Mouse (Mus musculus) cortical plate, adult 2 months (tissue): ENCODE measurements at regions not wholly inside any gene's neighbourhood (a gene's known extent, or its start where the extent isn't known, plus 50 kb on each side); places are given as distances from the start of the nearest gene placed in this dataset.

Source experiments
- H3K27ac ChIP-seq: fragments of 200-500 bp; 2 replicates; pipeline ENCODE4 v1.5.1; 2012; ENCODE audit warnings: low read length, control low read depth, inconsistent platforms; ENCODE audit not compliant: insufficient read depth
- H3K4me1 ChIP-seq: fragments of 200-500 bp; 2 replicates; pipeline ENCODE4 v1.6.1; 2011; ENCODE audit warnings: low read length; ENCODE audit not compliant: control insufficient read depth, insufficient read depth
- H3K4me3 ChIP-seq: fragments of 200-500 bp; 2 replicates; pipeline ENCODE4 v1.5.1; 2011; ENCODE audit warnings: mild to moderate bottlenecking, low read length, control low read depth; ENCODE audit not compliant: insufficient read depth
- CTCF ChIP-seq: fragments of 200-500 bp; IDR thresholded peaks from 2 replicates; pipeline ENCODE4 v1.5.1; 2011; ENCODE audit warnings: mild to moderate bottlenecking, control low read depth, low read length; ENCODE audit not compliant: insufficient read depth; ENCODE audit errors: extremely low read depth
- POLR2A ChIP-seq: fragments of 200-500 bp; IDR thresholded peaks from 2 replicates; pipeline ENCODE4 v1.6.1; 2011; ENCODE audit warnings: mild to moderate bottlenecking, low read length, control low read depth; ENCODE audit not compliant: insufficient read depth; ENCODE audit errors: extremely low read depth

DNA sequence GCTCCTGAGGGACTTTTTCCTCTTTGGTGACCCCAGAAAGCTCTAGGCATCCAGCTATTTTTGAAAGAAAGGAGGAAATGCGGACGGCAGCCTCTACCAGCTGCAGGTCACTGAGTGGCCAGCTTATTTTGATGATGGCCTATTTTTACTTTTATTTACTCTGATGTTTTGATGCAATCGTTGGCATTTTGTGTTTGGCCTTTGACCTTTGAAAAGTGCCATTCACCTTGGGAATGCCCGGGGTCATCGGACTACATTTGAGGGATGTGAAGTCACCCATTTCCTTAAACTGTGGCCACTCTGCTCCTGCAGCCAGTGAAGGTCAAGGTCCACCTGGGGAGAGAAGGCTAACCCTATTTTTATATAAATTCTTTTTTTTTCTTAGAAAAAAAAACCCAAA is 186.8 kb upstream of the Zfp618 start:
- Histone ChIP-seq H3K4me1 (no peaks in the 10 kb centered on the region), H3K27ac (no peak overlapping the region), H3K4me3 (no peak overlapping the region)
- no peak for TF ChIP-seq CTCF
- TF ChIP-seq POLR2A = no peak

DNA sequence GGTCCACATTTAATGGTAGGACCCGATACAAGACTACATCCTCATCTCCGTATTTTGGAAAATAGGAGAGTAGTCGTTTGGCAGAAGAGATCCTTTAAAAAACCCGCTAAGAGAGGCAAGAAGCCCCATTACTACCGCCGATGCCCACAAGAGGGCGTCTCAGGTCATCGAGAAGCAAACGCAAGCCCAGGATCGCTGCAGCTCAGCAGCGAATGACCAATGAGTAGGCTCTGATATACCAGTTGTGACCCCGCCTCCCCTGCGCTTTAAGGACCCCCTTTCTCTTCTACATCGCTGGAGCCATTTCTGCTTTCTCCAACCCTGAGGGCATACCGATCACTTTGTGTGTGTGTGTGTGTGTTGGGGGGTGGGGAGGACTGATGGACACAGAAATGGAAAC is 185.0 kb upstream of the Zfp618 start:
- no peak overlapping the region for H3K27ac ChIP-seq
- peak overlapping the region; percentile 49 for H3K4me3 ChIP-seq
- no peaks in the 10 kb centered on the region for H3K4me1 ChIP-seq
- no peak for TF ChIP-seq POLR2A
- peak; percentile 84 for TF ChIP-seq CTCF

DNA sequence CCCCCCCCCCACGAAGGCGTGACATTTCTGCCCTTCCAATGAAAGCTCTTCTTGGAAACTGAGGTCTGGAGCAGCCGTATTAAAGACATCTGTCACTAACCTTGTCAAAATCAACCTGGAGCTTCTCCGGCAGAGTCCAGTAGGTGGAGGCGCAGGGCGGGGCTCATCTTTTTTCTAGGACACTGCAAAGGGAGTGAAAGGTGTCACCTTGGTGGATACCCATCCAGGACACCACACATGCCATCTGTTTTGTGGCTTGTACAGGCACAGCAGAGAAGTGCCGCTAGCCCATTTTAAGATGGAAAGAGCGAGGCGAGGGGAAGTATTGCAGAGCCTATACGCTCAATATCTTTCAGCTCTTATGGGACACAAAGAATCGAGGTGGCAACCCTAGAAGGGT is 184.5 kb upstream of the Zfp618 start:
- no peak for TF ChIP-seq CTCF
- Histone ChIP-seq H3K4me1 (no peaks in the 10 kb centered on the region), H3K27ac (no peak overlapping the region), H3K4me3 (peak overlapping the region; percentile 49)

GRCm38 (mm10) chr4:62781309-62781800 is 184.0 kb upstream of the Zfp618 start:
- Histone ChIP-seq H3K27ac (no peak overlapping the region), H3K4me1 (no peaks in the 10 kb centered on the region), H3K4me3 (no peak overlapping the region)
- TF ChIP-seq CTCF (no peak), POLR2A (no peak)

- Histone ChIP-seq H3K4me3 (no peak overlapping the region), H3K4me1 (no peaks in the 10 kb centered on the region), H3K27ac (no peak overlapping the region)
- TF ChIP-seq POLR2A (no peak), CTCF (no peak)
These were observed 179.7 kb upstream of the Zfp618 start for GRCm38 (mm10) chr4:62785711-62786110.

- Histone ChIP-seq H3K4me3 (no peak overlapping the region), H3K4me1 (no peaks in the 10 kb centered on the region), H3K27ac (no peak overlapping the region)
- TF ChIP-seq POLR2A (no peak), CTCF (no peak)
These were observed 175.7 kb upstream of the Zfp618 start for GRCm38 (mm10) chr4:62789696-62790095.

DNA sequence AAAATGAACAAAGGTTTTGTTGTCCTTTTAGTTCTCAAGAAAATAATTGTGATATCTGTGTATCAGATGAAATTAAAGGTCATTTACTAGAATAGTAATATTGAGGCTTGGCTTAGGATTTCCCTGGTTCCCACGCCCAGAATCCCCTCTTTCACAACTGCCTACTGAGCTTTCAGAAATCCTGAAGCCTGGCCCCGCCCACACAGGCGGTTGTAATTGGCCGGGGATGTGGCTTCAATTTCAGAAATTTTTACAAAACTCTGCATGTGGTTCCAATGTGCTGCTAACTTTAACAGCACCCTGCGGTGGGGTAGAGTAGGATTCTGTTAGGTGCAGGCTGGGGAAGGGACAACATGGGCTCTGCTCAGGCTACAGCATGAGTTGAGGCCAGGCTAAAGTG is 171.8 kb upstream of the Zfp618 start:
- TF ChIP-seq POLR2A (no peak), CTCF (no peak)
- no peaks in the 10 kb centered on the region for H3K4me1 ChIP-seq
- H3K27ac ChIP-seq = no peak overlapping the region
- H3K4me3 ChIP-seq = no peak overlapping the region

DNA sequence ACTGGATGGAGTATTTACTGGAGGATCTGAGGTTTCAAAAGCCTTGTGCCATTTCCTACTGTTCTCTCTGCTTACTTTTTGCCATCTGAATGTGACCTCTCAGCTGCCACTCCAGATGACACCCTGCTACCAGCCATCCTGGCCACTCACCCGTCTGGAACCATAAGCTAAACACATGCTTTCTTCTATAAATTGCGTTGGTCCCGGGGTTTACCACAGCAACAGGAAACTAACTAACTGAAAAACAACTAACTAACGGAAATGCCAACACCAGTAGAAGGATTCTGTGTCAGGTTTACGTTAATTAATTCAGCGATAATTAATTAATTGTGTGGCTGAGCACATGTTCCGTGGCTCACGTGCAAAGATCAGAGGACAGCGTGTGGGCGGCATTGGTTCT is 169.8 kb upstream of the Zfp618 start:
- Histone ChIP-seq H3K27ac (no peak overlapping the region), H3K4me3 (no peak overlapping the region), H3K4me1 (no peaks in the 10 kb centered on the region)
- TF ChIP-seq POLR2A = no peak
- no peak for TF ChIP-seq CTCF

DNA sequence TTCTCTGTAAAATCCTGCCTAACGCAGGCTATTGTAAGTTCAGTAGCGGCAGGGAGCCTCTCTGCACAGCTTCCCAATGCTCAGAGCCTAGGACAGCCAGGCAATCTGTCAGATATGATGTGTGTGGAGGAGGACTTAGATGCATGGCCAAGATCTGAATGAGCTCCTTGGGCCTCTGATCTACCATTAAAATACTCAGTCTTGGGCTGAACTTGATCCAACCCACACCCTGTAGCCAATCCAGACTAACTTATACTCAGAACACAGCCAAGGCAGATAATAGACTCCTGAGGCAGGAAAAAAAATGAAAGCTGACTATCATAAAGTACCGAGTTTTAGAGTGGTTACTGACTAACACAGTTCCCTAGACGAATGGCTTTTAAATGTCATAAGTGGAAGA is 165.4 kb upstream of the Zfp618 start:
- H3K4me1 ChIP-seq = no peaks in the 10 kb centered on the region
- no peak for TF ChIP-seq POLR2A
- TF ChIP-seq CTCF = no peak
- no peak overlapping the region for H3K27ac ChIP-seq
- no peak overlapping the region for H3K4me3 ChIP-seq

- Histone ChIP-seq H3K4me3 (no peak overlapping the region), H3K4me1 (no peaks in the 10 kb centered on the region), H3K27ac (no peak overlapping the region)
- TF ChIP-seq POLR2A (no peak), CTCF (no peak)
These were observed 159.5 kb upstream of the Zfp618 start for GRCm38 (mm10) chr4:62805841-62806240.

DNA sequence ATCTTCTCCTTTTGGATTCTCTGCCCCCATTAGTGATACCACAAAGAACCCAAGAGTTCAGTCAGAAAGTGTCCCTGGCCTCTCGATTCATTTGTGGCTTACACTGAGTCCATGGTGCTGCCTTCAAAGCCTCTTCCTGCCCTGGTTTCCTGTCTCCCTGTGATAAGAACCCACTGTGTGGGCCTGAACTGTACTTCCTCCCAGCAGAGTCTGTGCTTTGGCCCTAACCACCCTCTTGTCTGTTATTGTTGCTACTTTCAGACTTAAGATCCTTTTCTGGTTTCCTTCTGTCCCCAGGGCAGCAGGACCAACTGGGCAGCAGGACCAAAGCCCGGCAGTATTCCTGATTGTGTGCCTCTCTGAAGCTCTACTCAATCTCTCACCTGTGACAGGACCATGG is 158.6 kb upstream of the Zfp618 start:
- TF ChIP-seq CTCF (no peak), POLR2A (no peak)
- H3K4me3 ChIP-seq = no peak overlapping the region
- H3K27ac ChIP-seq = no peak overlapping the region
- H3K4me1 ChIP-seq = no peaks in the 10 kb centered on the region
